Mouse (Mus musculus): ENCODE data around the gene Fam53b.

Gene Fam53b

DNA sequence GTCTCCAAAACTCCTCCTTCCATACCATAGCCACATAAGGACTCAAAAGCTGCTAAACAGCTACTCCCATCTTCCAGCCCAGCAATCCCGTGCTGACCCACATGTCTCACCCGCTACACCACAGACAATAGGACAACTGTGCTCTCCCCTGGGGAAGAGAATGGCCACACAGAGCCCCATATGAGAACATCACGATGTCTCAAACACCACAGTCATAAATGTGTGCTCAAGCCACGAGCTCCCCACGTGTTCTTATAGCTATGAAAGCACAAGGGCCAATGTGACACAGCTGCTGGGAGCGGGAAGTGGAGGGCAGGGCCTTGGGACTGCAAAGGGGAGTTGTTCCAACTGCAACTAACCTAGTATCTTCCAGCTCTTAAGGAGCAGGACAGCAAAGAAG lies 20.2 kb downstream of the Fam53b start:
- ATAC-seq (ENCODE audit: insufficient number of reproducible peaks, low FRiP score, low TSS enrichment) = no peak

DNA sequence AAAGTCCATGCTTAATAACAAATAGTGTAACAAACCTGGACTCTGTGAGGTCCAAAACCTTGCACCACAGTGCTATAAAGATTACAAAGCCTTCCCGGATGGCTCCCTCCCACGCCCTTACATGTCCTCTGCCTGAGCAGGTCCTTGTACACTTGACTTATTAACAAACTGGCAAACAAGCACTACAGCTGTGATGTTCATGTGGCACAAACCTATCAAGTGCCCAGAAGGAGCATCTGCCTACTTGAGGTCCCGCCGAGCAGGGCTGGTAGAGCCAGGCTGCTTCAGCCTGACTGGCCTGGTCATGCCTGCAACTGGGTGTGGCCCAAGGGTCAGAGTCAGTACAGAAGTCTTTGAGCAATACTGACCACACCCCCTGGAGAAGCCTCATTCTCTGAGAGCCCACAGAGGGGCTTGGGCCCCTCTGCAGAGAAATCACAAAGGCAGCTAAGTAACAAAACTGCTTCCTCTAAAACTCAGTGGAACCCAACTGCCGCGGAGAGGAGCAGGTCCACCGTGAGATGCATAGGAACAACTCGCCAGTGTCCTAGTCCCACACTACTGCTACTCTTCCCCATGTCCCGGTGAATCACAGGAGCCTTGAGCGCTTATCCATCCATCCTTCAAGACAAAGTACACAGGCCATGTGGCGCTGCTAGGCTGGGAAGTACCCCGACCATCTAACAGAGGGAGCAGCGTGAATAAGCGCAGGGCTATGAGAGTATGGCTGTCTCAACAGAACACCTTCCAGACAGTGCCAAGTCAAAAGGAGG lies 23.1 kb downstream of the Fam53b start:
- ATAC-seq (ENCODE audit: insufficient number of reproducible peaks, low FRiP score, low TSS enrichment) = no peak

DNA sequence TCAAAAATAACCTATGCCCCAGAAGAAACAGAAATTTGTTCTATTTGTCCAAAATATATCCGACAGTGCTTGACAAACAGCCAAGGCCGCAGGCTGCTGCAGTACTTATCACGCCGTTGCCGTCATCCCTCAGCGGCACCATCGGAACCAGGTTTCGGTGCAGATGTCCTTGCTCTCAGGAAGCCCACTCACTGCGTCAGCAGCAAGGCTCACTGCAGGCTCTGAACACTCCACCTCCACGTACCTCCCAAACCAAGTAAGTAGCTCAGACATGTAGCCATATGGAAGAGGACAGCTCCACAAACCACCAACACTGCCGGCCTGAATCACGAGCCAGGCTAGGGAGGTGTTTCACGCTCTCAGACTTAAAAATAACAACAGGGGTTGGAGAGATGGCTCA lies 24.9 kb downstream of the Fam53b start:
- ATAC-seq (ENCODE audit: insufficient number of reproducible peaks, low FRiP score, low TSS enrichment) = no peak

DNA sequence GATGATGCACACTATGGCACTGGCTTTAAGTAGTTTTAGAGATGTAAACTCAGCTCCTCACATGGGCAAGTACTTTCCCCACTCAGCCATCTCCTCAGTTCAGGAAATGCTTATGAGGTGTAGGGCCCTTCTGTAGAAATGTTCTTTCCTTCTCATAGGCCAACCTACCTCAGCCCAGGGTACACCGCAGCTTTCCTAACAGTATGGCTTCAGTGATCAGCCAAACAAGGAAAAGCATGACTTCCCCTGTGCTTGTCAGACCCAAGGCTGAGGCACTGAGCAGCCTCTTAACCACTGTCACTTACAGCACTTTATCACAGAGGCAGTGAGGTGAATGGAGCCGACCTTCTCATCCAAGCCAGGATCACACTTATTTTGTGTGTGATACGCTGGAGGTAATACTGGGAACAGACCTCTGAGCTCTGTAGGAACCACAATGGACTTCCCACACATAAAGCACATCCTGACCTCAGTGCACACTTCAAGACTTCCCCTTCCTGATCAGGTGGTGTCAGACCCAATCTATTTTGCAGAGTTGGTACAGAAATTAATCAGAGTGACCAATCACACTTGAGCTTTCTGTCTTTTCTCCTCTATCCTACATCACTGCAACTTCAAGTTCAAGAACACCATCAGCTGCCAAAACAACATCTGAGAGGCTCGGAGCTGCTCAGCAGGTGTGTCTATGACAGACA lies 26.0 kb downstream of the Fam53b start:
- ATAC-seq (ENCODE audit: insufficient number of reproducible peaks, low FRiP score, low TSS enrichment) = no peak

DNA sequence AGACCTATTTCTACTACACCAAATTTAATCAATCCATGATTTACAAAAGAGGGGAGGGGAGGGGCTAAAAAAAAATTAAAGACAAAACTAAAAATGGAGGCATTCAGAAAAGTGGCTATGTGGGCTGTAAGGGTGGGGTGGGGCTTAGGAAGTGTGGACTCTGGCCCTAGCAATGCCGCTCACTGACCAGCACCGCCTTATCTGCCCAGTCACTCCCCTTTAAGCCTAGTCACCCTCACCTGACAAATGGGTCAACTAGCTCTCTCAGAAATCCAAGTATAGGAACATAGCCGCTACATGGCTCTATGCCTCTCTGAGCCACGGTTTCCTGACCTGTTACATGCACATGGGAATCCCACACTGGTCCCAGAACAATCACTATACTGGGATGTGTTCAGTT lies 26.7 kb downstream of the Fam53b start:
- no peak for ATAC-seq (ENCODE audit: insufficient number of reproducible peaks, low FRiP score, low TSS enrichment)

DNA sequence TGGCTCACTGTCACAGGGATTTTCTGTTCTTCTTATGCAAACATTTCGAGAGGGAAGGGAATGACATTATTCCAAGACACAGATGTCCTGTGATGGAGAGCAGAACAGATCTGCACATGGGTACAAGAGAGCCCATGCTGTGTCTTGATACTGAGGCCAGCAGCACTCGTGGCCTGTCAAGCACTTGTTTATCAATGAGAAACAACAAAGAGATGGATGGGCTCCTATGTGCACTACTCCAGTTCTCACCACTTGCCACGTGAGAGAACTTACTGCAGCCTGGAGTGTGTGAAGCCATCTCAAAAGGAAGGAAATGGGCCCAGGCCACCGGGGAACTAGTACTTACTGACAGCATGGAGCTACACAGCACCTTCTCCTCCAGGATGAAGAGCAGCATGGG lies 27.2 kb downstream of the Fam53b start:
- no peak for ATAC-seq (ENCODE audit: insufficient number of reproducible peaks, low FRiP score, low TSS enrichment)

DNA sequence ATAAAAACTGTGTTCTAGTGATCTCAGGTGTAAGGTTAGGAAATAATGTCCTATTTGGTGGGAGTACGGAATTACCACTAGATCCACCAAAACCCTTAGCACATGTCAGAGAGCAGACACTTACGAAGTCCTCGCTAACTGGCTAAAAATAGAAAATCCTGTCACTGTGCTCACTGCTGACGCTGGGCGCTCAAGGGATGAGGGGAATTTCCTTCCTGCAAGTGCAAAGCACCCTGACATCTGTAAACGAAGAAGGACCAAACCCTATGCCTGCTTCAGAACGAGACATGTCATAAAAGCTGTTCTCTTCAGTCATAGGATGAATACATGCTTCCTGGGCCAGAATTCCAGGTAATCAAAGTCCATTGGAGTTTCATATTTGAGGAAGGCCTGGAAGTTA lies 27.7 kb downstream of the Fam53b start:
- no peak for ATAC-seq (ENCODE audit: insufficient number of reproducible peaks, low FRiP score, low TSS enrichment)

DNA sequence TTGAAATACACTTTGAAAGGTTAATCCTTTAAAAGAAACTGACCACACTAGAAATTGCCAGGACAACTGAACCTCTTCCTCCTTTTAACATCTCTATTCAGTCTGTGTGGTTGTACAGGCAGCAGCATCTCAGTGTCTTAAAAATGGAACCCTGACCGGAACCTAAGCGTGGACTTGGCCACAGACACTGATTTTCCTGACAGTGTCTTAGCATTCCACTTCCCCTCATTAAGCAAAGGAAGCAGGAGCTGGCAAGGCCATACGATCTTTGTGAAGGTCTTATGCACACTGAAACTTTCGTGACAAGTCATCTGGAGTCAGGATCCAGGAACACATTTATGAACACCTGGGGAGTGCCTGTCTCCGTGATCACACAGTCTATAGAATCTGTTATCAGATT lies 29.6 kb downstream of the Fam53b start:
- no peak for ATAC-seq (ENCODE audit: insufficient number of reproducible peaks, low FRiP score, low TSS enrichment)

DNA sequence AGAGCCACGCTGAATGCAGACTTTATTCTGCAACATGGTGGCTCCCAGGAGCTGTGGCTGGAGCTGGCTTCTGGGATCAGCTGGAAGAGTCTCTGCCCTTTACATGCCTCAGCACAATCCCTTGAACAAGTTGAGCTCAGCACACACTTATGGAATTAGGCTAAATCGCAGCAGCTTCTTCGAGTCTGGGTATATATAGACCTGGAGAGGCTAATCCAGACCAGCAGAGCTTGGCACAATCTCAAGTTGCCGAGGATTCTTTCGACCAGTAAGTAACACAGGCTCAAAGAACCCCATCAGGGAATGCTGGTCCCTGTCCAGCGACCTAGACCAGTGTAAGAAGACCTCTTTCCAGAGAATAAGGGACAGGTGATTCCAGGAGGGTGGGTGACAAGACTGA lies 31.8 kb downstream of the Fam53b start:
- ATAC-seq (ENCODE audit: insufficient number of reproducible peaks, low FRiP score, low TSS enrichment) = no peak

DNA sequence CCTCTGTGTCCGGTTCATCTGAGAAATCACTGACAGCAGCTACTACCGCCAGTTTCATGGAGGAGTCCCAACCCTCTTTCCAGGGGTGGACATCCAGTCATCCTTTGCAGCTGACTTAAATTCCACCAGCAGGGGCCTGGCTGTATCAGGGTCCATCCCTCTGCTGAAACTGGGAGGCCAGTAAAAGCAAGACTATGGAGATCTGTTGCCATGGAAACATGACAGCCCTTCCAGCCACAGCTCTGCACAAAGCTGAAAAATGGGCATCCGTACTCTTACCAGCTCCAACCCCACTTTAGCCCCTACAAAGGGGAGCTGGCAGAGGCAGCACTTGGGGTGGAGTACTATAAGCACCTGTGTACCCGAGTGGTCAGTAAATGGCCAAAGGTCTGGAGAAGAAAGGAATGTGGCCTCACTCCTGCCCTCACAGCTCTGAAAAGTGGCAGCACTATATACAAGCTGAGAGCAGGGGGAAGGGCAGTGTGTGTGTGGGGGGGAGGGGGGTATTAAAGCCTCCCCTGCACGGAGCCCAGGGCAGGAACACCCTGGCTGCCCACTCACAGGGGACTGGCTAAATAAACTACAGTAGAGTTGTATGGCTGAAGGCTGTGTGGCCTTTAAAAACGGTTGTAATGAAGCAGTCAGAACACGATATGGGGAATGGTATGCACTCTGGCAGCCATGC lies 32.4 kb downstream of the Fam53b start:
- ATAC-seq (ENCODE audit: insufficient number of reproducible peaks, low FRiP score, low TSS enrichment) = no peak

DNA sequence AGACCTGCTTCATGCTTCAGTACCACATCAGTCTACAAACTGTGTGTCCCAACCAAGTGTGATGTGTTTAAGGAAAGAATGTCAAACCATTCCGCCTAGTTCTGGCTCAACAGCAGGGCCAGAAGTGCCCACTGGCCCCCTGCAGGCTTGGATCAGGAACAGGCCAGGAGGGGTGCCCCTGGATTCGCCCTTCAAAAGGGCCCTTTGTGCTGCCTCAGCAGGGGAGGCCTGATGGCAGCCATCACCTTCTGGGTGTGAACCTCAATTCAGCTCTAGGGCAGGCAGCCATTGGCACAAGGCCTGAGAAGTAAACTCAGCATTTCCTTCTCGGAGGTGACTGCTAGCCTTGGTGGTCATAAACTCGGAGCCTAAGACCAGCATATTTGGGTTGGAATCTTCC lies 33.1 kb downstream of the Fam53b start:
- no peak for ATAC-seq (ENCODE audit: insufficient number of reproducible peaks, low FRiP score, low TSS enrichment)

DNA sequence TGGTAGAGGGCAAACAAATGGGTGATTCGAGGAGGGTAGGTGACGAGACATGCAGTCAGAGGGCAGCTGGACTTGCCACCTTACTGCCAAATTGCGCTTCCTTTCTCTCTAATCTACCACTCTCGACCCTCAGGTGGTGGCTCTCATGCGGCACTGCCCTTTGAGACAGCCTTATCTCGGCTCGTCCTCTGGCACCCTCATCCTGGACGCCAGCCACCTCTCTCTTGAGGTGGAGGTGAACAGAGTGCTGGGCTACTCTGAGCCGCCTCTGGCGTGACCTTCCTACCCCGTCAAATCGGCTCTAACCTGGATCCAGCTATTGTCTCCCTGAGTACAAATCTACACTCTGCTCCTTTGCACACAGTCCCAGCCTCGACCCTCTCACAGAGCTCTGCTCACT lies 35.1 kb downstream of the Fam53b start:
- ATAC-seq (ENCODE audit: insufficient number of reproducible peaks, low FRiP score, low TSS enrichment) = no peak

DNA sequence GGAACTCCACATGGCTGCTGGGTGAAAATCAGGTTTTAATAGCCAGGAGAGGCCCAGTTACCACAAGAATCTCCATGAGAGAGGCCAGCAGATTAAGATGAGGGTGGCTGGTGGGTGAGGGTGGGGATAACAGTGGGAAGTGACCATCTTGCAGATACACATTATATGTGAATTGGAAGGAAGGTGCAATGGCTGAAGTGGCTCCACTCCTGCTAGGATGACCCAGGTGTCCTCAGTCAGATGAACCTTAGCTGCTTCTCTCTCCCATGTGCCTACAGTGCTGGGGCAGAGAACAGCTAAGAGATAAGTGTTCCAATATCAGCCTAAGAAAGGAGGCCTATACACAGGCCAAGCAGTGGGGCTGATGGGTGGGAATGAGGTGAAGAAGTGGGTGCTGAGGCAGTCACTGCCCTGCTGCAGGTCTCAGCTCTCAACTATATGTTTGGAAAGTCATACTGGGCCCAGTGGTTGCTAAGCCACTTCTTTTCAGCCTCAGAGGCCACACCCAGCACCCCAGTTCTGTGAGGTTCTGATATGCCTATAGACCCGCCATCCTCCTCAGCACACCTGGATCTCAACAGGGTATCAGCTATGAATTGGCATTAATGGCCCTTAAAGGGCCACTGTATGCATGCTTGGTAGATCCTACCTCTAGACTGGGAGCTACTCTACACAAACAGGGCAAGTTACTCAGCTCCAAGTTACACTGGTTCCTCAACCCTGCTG lies 35.8 kb downstream of the Fam53b start:
- no peak for ATAC-seq (ENCODE audit: insufficient number of reproducible peaks, low FRiP score, low TSS enrichment)

DNA sequence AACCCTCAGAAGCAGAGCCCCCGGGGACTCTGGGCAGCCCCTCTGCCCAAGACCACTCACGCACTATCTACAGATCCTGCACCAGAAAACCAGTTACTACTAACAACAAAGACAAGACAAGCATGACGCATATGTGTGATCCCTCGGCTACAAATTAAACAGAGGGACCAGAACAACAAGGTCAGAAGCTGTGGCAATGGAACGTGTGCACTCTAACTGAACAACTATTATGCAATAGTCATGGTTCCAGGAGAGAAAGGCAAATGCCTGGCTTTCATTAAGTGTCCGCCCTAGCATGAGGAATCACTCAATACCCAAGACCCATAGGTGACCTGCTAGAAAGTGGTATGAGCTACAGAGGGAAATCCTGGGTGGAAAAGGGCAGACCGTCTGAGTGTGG lies 36.6 kb downstream of the Fam53b start:
- no peak for ATAC-seq (ENCODE audit: insufficient number of reproducible peaks, low FRiP score, low TSS enrichment)

DNA sequence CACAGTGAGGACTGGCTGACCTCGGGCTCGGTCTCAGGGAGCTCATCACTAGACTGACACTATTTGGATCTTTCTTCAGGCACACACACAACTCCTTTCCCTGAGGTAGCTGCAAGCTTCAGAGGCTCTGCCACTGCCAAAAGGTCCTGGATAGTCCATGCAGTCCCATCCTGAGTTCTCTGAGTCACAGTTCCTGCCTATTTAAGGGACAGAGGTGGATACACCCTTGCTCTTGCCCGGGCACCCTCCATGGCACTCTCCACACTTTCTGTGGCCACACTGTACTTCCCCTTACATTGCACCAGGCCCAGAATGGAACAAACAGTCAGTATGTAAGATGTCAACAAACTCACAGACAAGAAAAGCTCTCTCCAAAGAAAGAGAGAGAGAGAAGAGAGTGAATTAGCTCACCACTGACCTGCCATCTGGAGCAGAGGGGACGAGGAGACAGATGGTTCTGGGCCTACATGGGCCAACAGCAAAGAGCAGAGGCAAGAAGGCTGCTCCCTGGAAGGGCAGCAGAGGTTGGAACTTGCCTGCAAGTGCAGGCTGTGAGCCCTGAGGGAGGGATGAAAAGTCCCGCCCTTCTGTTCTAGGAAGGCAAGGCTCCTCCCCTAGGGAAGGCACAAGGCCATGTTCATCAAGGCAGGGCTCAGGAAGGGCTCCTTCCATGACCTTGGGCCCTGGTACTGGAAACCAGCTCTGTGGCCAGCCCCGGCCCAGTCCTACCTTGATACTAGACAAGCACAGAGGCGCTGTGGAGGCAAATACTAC lies 37.2 kb downstream of the Fam53b start:
- no peak for ATAC-seq (ENCODE audit: insufficient number of reproducible peaks, low FRiP score, low TSS enrichment)

DNA sequence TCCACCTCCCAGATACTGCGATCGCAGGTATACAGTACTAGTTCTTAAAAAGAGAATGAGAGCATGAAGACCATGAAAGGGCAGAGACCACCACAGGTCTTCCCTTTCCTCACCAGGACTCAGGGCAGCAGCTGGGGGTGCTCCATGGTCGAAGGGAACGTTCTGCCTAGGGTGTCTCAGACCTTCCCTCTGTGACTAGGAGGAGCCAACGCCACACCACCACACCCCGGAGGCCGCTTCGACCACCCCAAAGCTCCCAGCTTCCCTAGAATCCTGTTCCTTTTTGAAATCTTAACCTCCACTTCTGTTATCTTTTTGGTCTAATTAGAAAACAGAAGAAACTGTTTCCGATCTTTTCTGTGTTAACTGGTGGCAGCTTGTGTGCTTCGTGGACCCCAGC lies 37.8 kb downstream of the Fam53b start:
- ATAC-seq (ENCODE audit: insufficient number of reproducible peaks, low FRiP score, low TSS enrichment) = no peak

DNA sequence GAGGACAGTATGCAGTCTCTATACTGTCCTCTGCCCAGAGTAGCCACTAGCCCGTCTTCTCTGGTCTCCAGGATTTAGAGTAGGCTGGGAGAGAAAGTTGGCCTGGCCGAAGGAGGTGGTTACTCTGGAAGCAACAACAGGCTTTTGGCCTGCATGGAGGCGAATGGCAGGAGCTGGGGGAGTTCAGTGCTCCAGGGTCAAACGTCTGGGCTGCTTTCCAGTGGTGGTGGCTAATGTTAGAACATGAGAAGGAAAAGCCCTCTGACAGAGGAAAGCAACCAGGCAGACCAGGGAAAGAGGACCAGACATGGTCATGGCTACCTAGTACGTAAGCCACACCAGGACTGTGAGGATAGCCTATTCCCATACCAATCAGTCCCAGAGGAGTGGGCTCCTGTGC lies 38.4 kb downstream of the Fam53b start:
- no peak for ATAC-seq (ENCODE audit: insufficient number of reproducible peaks, low FRiP score, low TSS enrichment)

DNA sequence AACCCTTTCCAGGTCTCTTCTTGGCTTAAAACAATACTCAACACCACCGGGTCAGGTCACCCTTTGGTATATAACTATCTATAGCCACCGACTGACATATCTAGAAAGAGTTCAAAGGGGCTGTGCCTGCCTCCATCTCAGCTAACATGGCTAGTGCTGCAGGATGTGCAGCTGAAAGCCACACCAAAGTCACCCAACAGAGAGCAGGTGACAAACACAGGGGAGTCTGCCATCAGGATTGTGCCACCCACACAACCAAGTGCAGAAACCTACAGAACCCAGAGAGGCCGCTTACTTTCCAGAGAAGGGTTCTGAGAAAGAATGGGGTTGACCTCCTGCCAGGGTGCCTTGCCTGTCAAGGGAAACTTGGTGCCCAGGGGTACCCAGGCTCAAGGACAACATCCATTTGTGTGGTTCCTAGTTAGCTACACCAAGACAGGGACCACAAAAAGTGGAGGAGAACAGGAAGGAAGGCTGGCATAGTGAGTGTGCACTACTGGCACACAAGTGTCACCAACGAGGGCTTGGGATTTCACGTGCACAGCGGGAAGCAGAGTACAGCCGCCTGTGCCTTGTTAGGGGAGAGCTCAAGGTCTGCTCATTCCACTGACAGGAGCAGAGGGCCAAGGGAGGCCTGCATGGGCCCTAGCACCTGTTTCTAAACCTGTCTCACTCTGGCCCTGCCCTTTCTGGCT lies 40.5 kb downstream of the Fam53b start:
- no peak for ATAC-seq (ENCODE audit: insufficient number of reproducible peaks, low FRiP score, low TSS enrichment)

DNA sequence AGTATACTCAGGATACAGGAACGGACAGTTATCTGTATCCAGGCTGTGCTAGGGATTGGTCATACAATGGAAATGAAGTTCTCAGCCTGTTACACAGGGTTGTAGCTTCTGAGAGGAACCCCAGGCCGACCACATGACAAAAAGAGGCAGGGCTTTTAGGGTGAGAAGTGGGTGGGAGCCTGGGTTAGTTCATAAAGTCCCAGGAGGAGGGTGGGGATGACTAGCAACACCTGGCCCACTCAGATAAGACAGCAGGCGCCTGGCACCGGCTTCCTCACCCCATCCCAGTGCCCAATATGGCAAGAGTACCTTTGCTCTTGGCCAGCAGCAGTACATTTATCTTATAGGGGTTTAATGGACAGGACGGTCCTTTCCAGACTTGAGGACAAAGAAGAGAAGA lies 41.2 kb downstream of the Fam53b start:
- no peak for ATAC-seq (ENCODE audit: insufficient number of reproducible peaks, low FRiP score, low TSS enrichment)

Measured in cerebellum, adult (tissue).